25 mouse cellular contexts compared by ENCODE assay signal in genomic region chr13:41899281-41899680, GRCm38 (mm10). TPM values are rescaled to one million over a fixed set of nuclear protein-coding genes. Genes with fewer than 3 reads are reported as not detected.
"Had no signal": no experiment of that assay in that cellular context is flagged by ENCODE, and none has a peak within 500 bp of the region (broad histone marks: within the 10 kb centered on the region; RNA-seq: fewer than 3 reads in every experiment).

No protein-coding gene starts in this region.

- H3K9ac ChIP-seq: heart, embryonic 13.5 days; heart, embryonic 15.5 days; hindbrain, embryonic 13.5 days; limb, embryonic 13.5 days; limb, embryonic 15.5 days; liver, embryonic 12.5 days had no signal

- ATAC-seq: hindbrain, embryonic 16.5 days; intestine, embryonic 16.5 days; liver, embryonic 12.5 days had no signal

- H3K36me3 ChIP-seq: heart, embryonic 10.5 days; heart, embryonic 13.5 days; heart, embryonic 15.5 days; hindbrain, embryonic 13.5 days; limb, embryonic 13.5 days; limb, embryonic 15.5 days; liver, embryonic 12.5 days had no signal

- DNase-seq: gastrocnemius, postnatal 14 days; gastrocnemius, postnatal 36 days; heart, adult 18-20 months; heart, postnatal 14 days; heart, postnatal 36 days; kidney, adult 11 months; kidney, adult 2 months; kidney, postnatal 14 days; kidney, postnatal 36 days; layer of hippocampus, adult 9-11 months; layer of hippocampus, postnatal 36 days; left cerebral cortex, postnatal 4 days had no signal

- H3K4me3 ChIP-seq: heart, embryonic 10.5 days; heart, embryonic 13.5 days; heart, embryonic 15.5 days; hindbrain, embryonic 13.5 days; limb, embryonic 13.5 days; limb, embryonic 15.5 days; liver, embryonic 12.5 days had no signal

- H3K4me1 ChIP-seq: heart, embryonic 10.5 days; heart, embryonic 13.5 days; heart, embryonic 15.5 days; hindbrain, embryonic 13.5 days; limb, embryonic 13.5 days; limb, embryonic 15.5 days; liver, embryonic 12.5 days had no signal

- H3K27me3 ChIP-seq: heart, embryonic 13.5 days; heart, embryonic 15.5 days; hindbrain, embryonic 13.5 days; limb, embryonic 13.5 days; limb, embryonic 15.5 days; liver, embryonic 12.5 days had no signal

- H3K27ac ChIP-seq: heart, embryonic 10.5 days; heart, embryonic 13.5 days; heart, embryonic 15.5 days; hindbrain, embryonic 13.5 days; limb, embryonic 13.5 days; limb, embryonic 15.5 days; liver, embryonic 12.5 days had no signal

- H3K9me3 ChIP-seq: heart, embryonic 10.5 days; heart, embryonic 13.5 days; heart, embryonic 15.5 days; hindbrain, embryonic 13.5 days; limb, embryonic 13.5 days; limb, embryonic 15.5 days; liver, embryonic 12.5 days had no signal

- H3K4me2 ChIP-seq: heart, embryonic 13.5 days; heart, embryonic 15.5 days; hindbrain, embryonic 13.5 days; limb, embryonic 13.5 days; limb, embryonic 15.5 days; liver, embryonic 12.5 days had no signal

RNA-seq across cellular contexts. Expression of gene Adtrp, which starts 51.8 kb away (rescaled TPM):
- total RNA-seq: hematopoietic stem cell, adult 5-6 weeks; left cerebral cortex, adult 18-20 months; left cerebral cortex, postnatal 4 days had no signal
- polyA plus RNA-seq: hindbrain, embryonic 11.5 days; limb, embryonic 11.5 days; liver, embryonic 12.5 days had no signal
